Mouse (Mus musculus): ENCODE data around the gene Umod. TPM values are rescaled to one million over a fixed set of nuclear protein-coding genes. Genes with fewer than 3 reads are reported as not detected.

The Umod gene
- total and polyA plus RNA-seq, 3 experiments, result not detected

DNA sequence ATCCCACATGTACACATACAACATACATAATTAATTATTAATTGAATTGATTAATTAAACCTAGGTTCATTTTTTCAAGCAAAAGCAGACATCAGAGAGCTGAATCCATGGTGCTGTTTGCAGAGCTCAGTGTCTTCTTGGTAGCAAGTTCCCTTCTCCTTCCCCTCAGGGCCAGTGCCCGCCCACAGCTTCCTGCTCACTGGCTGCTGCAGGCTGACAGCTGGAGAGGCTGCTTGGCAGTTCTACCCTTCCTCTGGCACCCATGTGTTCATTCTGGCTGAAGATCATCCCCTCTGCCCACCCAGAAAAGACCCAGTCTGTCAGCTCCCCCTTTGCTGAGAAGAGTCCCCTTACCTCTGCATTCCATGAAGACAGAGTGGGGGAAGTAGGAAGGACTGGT is 60.6 kb downstream of the Umod start:
- H3K27me3 ChIP-seq (replicated peaks), result peaks cover 49% of the 10 kb centered on the region
- no peaks in the 10 kb centered on the region for H3K36me3 ChIP-seq (replicated peaks in 1 of 2; ENCODE audit: control insufficient read depth in 1 of 2, insufficient read depth in 1 of 2, low read length in 1 of 2)
- no peak overlapping the region for H3K27ac ChIP-seq (ENCODE audit: insufficient read depth, low read depth)
- H3K9ac ChIP-seq (ENCODE audit: insufficient read depth, low read depth), result no peak overlapping the region
- no peak overlapping the region for H3K4me3 ChIP-seq (replicated peaks in 1 of 3; ENCODE audit: low read depth in 2 of 3, low read length in 2 of 3, poor library complexity in 1 of 3)
- no peaks in the 10 kb centered on the region for H3K4me1 ChIP-seq (ENCODE audit: control insufficient read depth in 1 of 2, insufficient read depth in 2 of 2)
- DNase-seq (ENCODE audit: extremely low read depth), result no peak
- in situ Hi-C loops (cut with MboI; ENCODE audit: low pct_ligation_motif_present, low pct_unique_long_range_greater_than_20kb, low sequenced_read_pairs) (no loop called here), dilution Hi-C loops (cut with MboI; ENCODE audit: extremely low pct_ligation_motif_present, extremely low pct_unique_long_range_greater_than_20kb, low sequenced_read_pairs) (no loop called here)
- H3K79me2 ChIP-seq (replicated peaks; ENCODE audit: control insufficient read depth, extremely low read depth, insufficient read depth, poor library complexity, severe bottlenecking), result no peaks in the 10 kb centered on the region
- TF ChIP-seq POLR2A (IDR thresholded peaks at IDR 0.05; ENCODE audit: low read depth, low read length) (no peak), CHD2 (IDR thresholded peaks at IDR 0.05; ENCODE audit: low read length) (no peak), PAX5 (IDR thresholded peaks at IDR 0.05; ENCODE audit: low read length) (no peak), RCOR1 (conservative IDR thresholded peaks at IDR 0.05; ENCODE audit: low read depth, low read length) (no peak), MAZ (IDR thresholded peaks at IDR 0.05; ENCODE audit: low read depth, low read length) (no peak), USF1 (IDR thresholded peaks at IDR 0.05; ENCODE audit: low read depth, low read length) (no peak), NELFE (IDR thresholded peaks at IDR 0.05; ENCODE audit: low read depth, low read length) (no peak), ZKSCAN1 (IDR thresholded peaks at IDR 0.05; ENCODE audit: borderline replicate concordance, low read depth, low read length) (no peak), ZMIZ1 (IDR thresholded peaks at IDR 0.05; ENCODE audit: low read depth, low read length) (no peak), SMC3 (IDR thresholded peaks at IDR 0.05; ENCODE audit: low read depth, low read length) (no peak), CHD1 (IDR thresholded peaks at IDR 0.05; ENCODE audit: low read depth, low read length) (no peak), HCFC1 (IDR thresholded peaks at IDR 0.05; ENCODE audit: low read depth, low read length) (no peak)
- no peaks in the 10 kb centered on the region for H3K9me3 ChIP-seq (replicated peaks; ENCODE audit: low read length)
- H3K4me2 ChIP-seq (ENCODE audit: insufficient read depth, low read depth, poor library complexity, severe bottlenecking), result no peak overlapping the region

Other genes with a start within 250 kb of the Umod start
- not detected in 2 replicates for gene Gp2, start 20.0 kb downstream of the Umod start, total RNA-seq (2012; rRNA removed)
- gene Gp2, start 20.0 kb downstream of the Umod start, total RNA-seq (2014; rRNA removed), result not detected in 2 replicates
- gene Gp2, start 20.0 kb downstream of the Umod start, polyA plus RNA-seq (2012; ENCODE audit: insufficient read length, low read depth), result not detected in 2 replicates
- gene Acsm5, start 40.2 kb upstream of the Umod start, total RNA-seq (2012; rRNA removed), result not detected in 2 replicates
- not detected in 2 replicates for gene Acsm5, start 40.2 kb upstream of the Umod start, total RNA-seq (2014; rRNA removed)
- gene Acsm5, start 40.2 kb upstream of the Umod start, polyA plus RNA-seq (2012; ENCODE audit: insufficient read length, low read depth), result not detected in 2 replicates
- gene Pdilt, start 44.2 kb upstream of the Umod start, total RNA-seq (2012; rRNA removed), result not detected in 2 replicates
- gene Pdilt, start 44.2 kb upstream of the Umod start, total RNA-seq (2014; rRNA removed), result not detected in 2 replicates
- gene Pdilt, start 44.2 kb upstream of the Umod start, polyA plus RNA-seq (2012; ENCODE audit: insufficient read length, low read depth), result 0.19 TPM in 1 of 2 replicates, not detected in the other
- not detected in 2 replicates for gene Acsm2, start 75.1 kb upstream of the Umod start, total RNA-seq (2012; rRNA removed)
- gene Acsm2, start 75.1 kb upstream of the Umod start, total RNA-seq (2014; rRNA removed), result not detected in 2 replicates
- not detected in 2 replicates for gene Acsm2, start 75.1 kb upstream of the Umod start, polyA plus RNA-seq (2012; ENCODE audit: insufficient read length, low read depth)
- gene Acsm1, start 127.7 kb upstream of the Umod start, total RNA-seq (2012; rRNA removed), result not detected in 2 replicates
- not detected in 2 replicates for gene Acsm1, start 127.7 kb upstream of the Umod start, total RNA-seq (2014; rRNA removed)
- not detected in 2 replicates for gene Acsm1, start 127.7 kb upstream of the Umod start, polyA plus RNA-seq (2012; ENCODE audit: insufficient read length, low read depth)
- gene Acsm4, start 210.7 kb upstream of the Umod start, total RNA-seq (2012; rRNA removed), result not detected in 2 replicates
- gene Acsm4, start 210.7 kb upstream of the Umod start, total RNA-seq (2014; rRNA removed), result not detected in 2 replicates
- not detected in 2 replicates for gene Acsm4, start 210.7 kb upstream of the Umod start, polyA plus RNA-seq (2012; ENCODE audit: insufficient read length, low read depth)
- 49.3 and 62.3 TPM in 2 replicates for gene Thumpd1, start 241.5 kb upstream of the Umod start, total RNA-seq (2012; rRNA removed)
- gene Thumpd1, start 241.5 kb upstream of the Umod start, total RNA-seq (2014; rRNA removed), result 105 and 115 TPM in 2 replicates
- 102 and 120 TPM in 2 replicates for gene Thumpd1, start 241.5 kb upstream of the Umod start, polyA plus RNA-seq (2012; ENCODE audit: insufficient read length, low read depth)